In genomic region chr7:44553826-44554225, GRCm38 (mm10) we compare ENCODE assay signal across 8 mouse cellular contexts. TPM values are rescaled to one million over a fixed set of nuclear protein-coding genes. Genes with fewer than 3 reads are reported as not detected.
DNase-seq lines count a peak whose midpoint lies in the region; ATAC-seq lines count a peak whose summit lies in the region.

TSS of gene Nr1h2 (minus strand) at chr7:44553951.

- peaks cover 6% of the 10 kb centered on the region for H3K4me1 ChIP-seq in intestine, embryonic 14.5 days (replicated peaks; ENCODE audit: control insufficient read depth, insufficient read depth, low read length)

- H3K36me3 ChIP-seq in intestine, embryonic 14.5 days (ENCODE audit: control insufficient read depth, insufficient read depth, low read length), result peaks cover 30% of the 10 kb centered on the region

- 0% methylated on average over 22 of the region's 22 CpGs for WGBS in intestine, embryonic 14.5 days

- H3K9ac ChIP-seq in intestine, embryonic 14.5 days (ENCODE audit: low read length), result peak within 1 kb of the TSS; percentile 74

- no peaks in the 10 kb centered on the region for H3K9me3 ChIP-seq in intestine, embryonic 14.5 days (ENCODE audit: control insufficient read depth, low read length)

- peak; percentile 87 for ATAC-seq in intestine, embryonic 14.5 days (replicated peaks; ENCODE audit: low FRiP score, low TSS enrichment, low read depth)

- intact Hi-C loops in left cerebral cortex, postnatal 14 days (cut with DNase I), result loop anchor here (10.0 kb wide), 1 partner anchor 159 kb away; no protein-coding TSS in a partner anchor

- peak within 1 kb of the TSS; percentile 87 for H3K4me3 ChIP-seq in intestine, embryonic 14.5 days (ENCODE audit: low read depth, low read length)

- peak within 1 kb of the TSS; percentile 82 for H3K4me2 ChIP-seq in intestine, embryonic 14.5 days (ENCODE audit: low read length)

- no peaks in the 10 kb centered on the region for H3K27me3 ChIP-seq in intestine, embryonic 14.5 days (replicated peaks; ENCODE audit: control insufficient read depth, insufficient read depth, low read length)

- H3K27ac ChIP-seq in intestine, embryonic 14.5 days (ENCODE audit: low read depth), result peak within 1 kb of the TSS; percentile 98

- DNase-seq in adrenal gland, adult 18-20 months (ENCODE audit: low spot score in 2 of 2), result peak; percentile 91 to 95
- peak; percentile 97 for DNase-seq in embryo, embryonic 11 days
- DNase-seq in gastrocnemius, postnatal 25 days, result peak; percentile 94
- DNase-seq in intestine, embryonic 14.5 days (ENCODE audit: low spot score), result peak; percentile 96
- DNase-seq in left cerebral cortex, postnatal 14 days (ENCODE audit: low spot score in 2 of 2), result peak; percentile 95 to 96
- DNase-seq in mesoderm, embryonic 11.5 days (ENCODE audit: low read depth, low spot score), result peak; percentile 96
- DNase-seq in right cerebral cortex, postnatal 36 days (ENCODE audit: low spot score in 2 of 2), result peak; percentile 90 to 95
- peak; percentile 92 for DNase-seq in yolk sac, embryonic 10.5 days (ENCODE audit: low spot score)

RNA-seq across cellular contexts. Expression of gene Nr1h2, which starts in this region (rescaled TPM):
- 100 to 1,000 TPM; 108 to 128 TPM for total RNA-seq in adrenal gland, adult 18-20 months (2021)
- total RNA-seq in gastrocnemius, postnatal 25 days (2021), result 10 to 100 TPM; 27.0 to 29.3 TPM
- 69.4 and 70.6 TPM in 2 replicates for polyA plus RNA-seq in intestine, embryonic 14.5 days (2014; fragmentation: Nextera tagmentation; extraction: Ambion mirVana)
- 10 to 100 TPM; 51.0 to 60.7 TPM for total RNA-seq in left cerebral cortex, postnatal 14 days (2021)

Comparison
In these comparisons a context has a peak if more than half of its experiments do, and no peak if none do; other contexts are left out.
1. Peak in every context shown above with its lines: DNase-seq, ATAC-seq, H3K4me3 ChIP-seq and H3K27ac ChIP-seq.